Mouse (Mus musculus) MEL (cell line): ENCODE results near the gene Mrps27. TPM values are rescaled to one million over a fixed set of nuclear protein-coding genes. Genes with fewer than 3 reads are reported as not detected.

ENCODE experiments used
- DNase-seq: peaks from one replicate; pipeline ENCODE4 v3.0.0; 2011; ENCODE audit warnings: low read depth, low spot score
- H3K27ac ChIP-seq: 2 replicates; pipeline ENCODE4 v1.5.1; 2012; ENCODE audit warnings: low read depth, mild to moderate bottlenecking, control low read depth, low read length, moderate library complexity; ENCODE audit not compliant: control insufficient read depth
- H3K27me3 ChIP-seq, 2 experiments: fragments of 150-350 bp in 1 of 2; sonication (generic) in 1 of 2; 2 replicates each; pipeline ENCODE4 v1.6.1; 2012; ENCODE audit warnings: low read length in 2 of 2, mild to moderate bottlenecking in 2 of 2, improper control_type of control experiment in 1 of 2, moderate library complexity in 1 of 2; ENCODE audit not compliant: insufficient read depth in 2 of 2, control insufficient read depth in 1 of 2
- H3K36me3 ChIP-seq, 2 experiments: 2 replicates each; pipeline ENCODE4 v1.6.1; 2012 to 2014; ENCODE audit warnings: low read length in 2 of 2, improper control_type of control experiment in 1 of 2, inconsistent platforms in 1 of 2, mild to moderate bottlenecking in 1 of 2; ENCODE audit not compliant: insufficient read depth in 2 of 2, control insufficient read depth in 1 of 2
- H3K4me1 ChIP-seq, 2 experiments: fragments of 150-350 bp in 1 of 2; sonication (generic) in 1 of 2; 2 replicates each; pipeline ENCODE4 v1.6.1; 2012; ENCODE audit warnings: low read length in 2 of 2, improper control_type of control experiment in 1 of 2, mild to moderate bottlenecking in 1 of 2; ENCODE audit not compliant: insufficient read depth in 2 of 2, control insufficient read depth in 1 of 2
- H3K4me3 ChIP-seq, 2 experiments: fragments of 150-350 bp in 1 of 2; sonication (generic) in 1 of 2; 2 replicates each; pipeline ENCODE4 v1.5.1; 2012; ENCODE audit warnings: low read depth in 2 of 2, low read length in 2 of 2, mild to moderate bottlenecking in 2 of 2, moderate library complexity in 2 of 2, control low read depth in 1 of 2, improper control_type of control experiment in 1 of 2; ENCODE audit not compliant: control insufficient read depth in 1 of 2, insufficient read depth in 1 of 2
- H3K79me2 ChIP-seq: 2 replicates; pipeline ENCODE4 v1.6.1; 2012; ENCODE audit warnings: mild to moderate bottlenecking, low read length, moderate library complexity; ENCODE audit not compliant: control insufficient read depth, poor library complexity, insufficient read depth
- H3K9ac ChIP-seq: 2 replicates; pipeline ENCODE4 v1.6.1; 2012; ENCODE audit warnings: low read depth, mild to moderate bottlenecking, control low read depth, low read length, moderate library complexity; ENCODE audit not compliant: control insufficient read depth, poor library complexity, severe bottlenecking
- H3K9me3 ChIP-seq: fragments of 150-350 bp; sonication (generic); replicated peaks from 2 replicates; pipeline ENCODE4 v1.6.1; 2012; ENCODE audit warnings: mild to moderate bottlenecking, low read length, improper control_type of control experiment, moderate library complexity; ENCODE audit not compliant: insufficient read depth
- CHD1 ChIP-seq: IDR thresholded peaks from 2 replicates; pipeline ENCODE4 v1.6.1; 2012; ENCODE audit warnings: low read depth, mild to moderate bottlenecking, inconsistent platforms, low read length, improper control_type of control experiment
- CTCF ChIP-seq, 3 experiments: IDR thresholded peaks in 2 of 3; conservative IDR thresholded peaks in 1 of 3; 2 replicates each; pipeline ENCODE4 v1.5.1; 2011 to 2012; ENCODE audit warnings: low read length in 3 of 3, low read depth in 2 of 3, mild to moderate bottlenecking in 2 of 3, improper control_type of control experiment in 1 of 3, inconsistent platforms in 1 of 3, mixed read lengths in 1 of 3, moderate library complexity in 1 of 3; ENCODE audit not compliant: control insufficient read depth in 1 of 3, insufficient read depth in 1 of 3, poor library complexity in 1 of 3, severe bottlenecking in 1 of 3
- E2F4 ChIP-seq: IDR thresholded peaks from 2 replicates; pipeline ENCODE4 v1.6.1; 2011; ENCODE audit warnings: low read depth, low read length, improper control_type of control experiment, borderline replicate concordance
- ELF1 ChIP-seq: IDR thresholded peaks from 2 replicates; pipeline ENCODE4 v1.6.1; 2014; ENCODE audit warnings: low read depth, mild to moderate bottlenecking, inconsistent platforms, low read length, improper control_type of control experiment, moderate library complexity
- ETS1 ChIP-seq: IDR thresholded peaks from 2 replicates; pipeline ENCODE4 v1.6.1; 2012; ENCODE audit warnings: low read depth, mild to moderate bottlenecking, inconsistent platforms, low read length, improper control_type of control experiment, moderate library complexity
- GABPA ChIP-seq: IDR thresholded peaks from 2 replicates; pipeline ENCODE4 v1.6.1; 2012; ENCODE audit warnings: low read depth, mild to moderate bottlenecking, inconsistent platforms, low read length, improper control_type of control experiment, moderate library complexity
- GATA1 ChIP-seq: IDR thresholded peaks from 2 replicates; pipeline ENCODE4 v1.6.1; 2011; ENCODE audit warnings: low read depth, low read length, improper control_type of control experiment
- HCFC1 ChIP-seq: IDR thresholded peaks from 2 replicates; pipeline ENCODE4 v1.6.1; 2012; ENCODE audit warnings: low read depth, mild to moderate bottlenecking, inconsistent platforms, low read length, improper control_type of control experiment, moderate library complexity
- KAT2A ChIP-seq: conservative IDR thresholded peaks from 2 replicates; pipeline ENCODE4 v1.6.1; 2012; ENCODE audit warnings: low read depth, low read length, improper control_type of control experiment, inconsistent platforms
- MAX ChIP-seq: IDR thresholded peaks from 2 replicates; pipeline ENCODE4 v1.6.1; 2011; ENCODE audit warnings: low read length, improper control_type of control experiment
- MAZ ChIP-seq: IDR thresholded peaks from 2 replicates; pipeline ENCODE4 v1.6.1; 2012; ENCODE audit warnings: low read depth, mild to moderate bottlenecking, inconsistent platforms, low read length, improper control_type of control experiment
- MXI1 ChIP-seq: IDR thresholded peaks from 2 replicates; pipeline ENCODE4 v1.6.1; 2011; ENCODE audit warnings: mild to moderate bottlenecking, low read depth, low read length, improper control_type of control experiment
- MYB ChIP-seq: IDR thresholded peaks from 2 replicates; pipeline ENCODE4 v1.6.1; 2011; ENCODE audit warnings: mild to moderate bottlenecking, low read depth, low read length, improper control_type of control experiment
- MYC ChIP-seq: IDR thresholded peaks from 2 replicates; pipeline ENCODE4 v1.6.1; 2011; ENCODE audit warnings: low read depth, mild to moderate bottlenecking, low read length, improper control_type of control experiment, moderate library complexity
- POLR2A ChIP-seq, 2 experiments: IDR thresholded peaks; 2 replicates each; pipeline ENCODE4 v1.6.1; 2011 to 2012; ENCODE audit warnings: low read length in 2 of 2, mild to moderate bottlenecking in 2 of 2, control low read depth in 1 of 2, improper control_type of control experiment in 1 of 2, low read depth in 1 of 2, moderate library complexity in 1 of 2; ENCODE audit not compliant: control insufficient read depth in 1 of 2, insufficient read depth in 1 of 2, poor library complexity in 1 of 2
- POLR2AphosphoS2 ChIP-seq: IDR thresholded peaks from 2 replicates; pipeline ENCODE4 v1.6.1; 2011; ENCODE audit warnings: low read length, improper control_type of control experiment
- RAD21 ChIP-seq: IDR thresholded peaks from 2 replicates; pipeline ENCODE4 v1.6.1; 2011; ENCODE audit warnings: mild to moderate bottlenecking, low read depth, low read length, improper control_type of control experiment
- SIN3A ChIP-seq: IDR thresholded peaks from 2 replicates; pipeline ENCODE4 v1.6.1; 2012; ENCODE audit warnings: low read length, improper control_type of control experiment, inconsistent platforms
- SMC3 ChIP-seq: IDR thresholded peaks from 2 replicates; pipeline ENCODE4 v1.6.1; 2011; ENCODE audit warnings: low read depth, low read length, improper control_type of control experiment
- TAL1 ChIP-seq: IDR thresholded peaks from 2 replicates; pipeline ENCODE4 v1.6.1; 2012; ENCODE audit warnings: mild to moderate bottlenecking, inconsistent platforms, low read length, moderate library complexity, mixed read lengths
- TCF12 ChIP-seq: IDR thresholded peaks from 2 replicates; pipeline ENCODE4 v1.6.1; 2014; ENCODE audit warnings: low read depth, mild to moderate bottlenecking, inconsistent platforms, low read length, improper control_type of control experiment, moderate library complexity
- UBTF ChIP-seq: IDR thresholded peaks from 2 replicates; pipeline ENCODE4 v1.6.1; 2012; ENCODE audit warnings: low read depth, mild to moderate bottlenecking, inconsistent platforms, low read length, improper control_type of control experiment, moderate library complexity, borderline replicate concordance; ENCODE audit not compliant: insufficient read depth
- ZC3H11A ChIP-seq: IDR thresholded peaks from 2 replicates; pipeline ENCODE4 v1.6.1; 2012; ENCODE audit warnings: low read depth, mild to moderate bottlenecking, inconsistent platforms, low read length, improper control_type of control experiment
- ZKSCAN1 ChIP-seq: IDR thresholded peaks from 2 replicates; pipeline ENCODE4 v1.6.1; 2012; ENCODE audit warnings: low read depth, mild to moderate bottlenecking, inconsistent platforms, low read length, improper control_type of control experiment, moderate library complexity
- polyA plus RNA-seq, 2 experiments: library from polyadenylated mRNA; stranded (reverse) in 1 of 2; unstranded in 1 of 2; fragments of >175 nt in 1 of 2; fragments of >200 nt in 1 of 2; gene quantifications; 2 replicates each; pipeline versions ENCODE4 v1.2.1 to v1.2.4; 2012; ENCODE audit warnings: low replicate concordance in 2 of 2, low read depth in 1 of 2; ENCODE audit not compliant: insufficient read length in 2 of 2, insufficient read depth in 1 of 2, missing spikeins in 1 of 2
- total RNA-seq: library from RNA; depleted of rRNA; stranded (reverse); fragments of 300-350 nt; gene quantifications from 2 replicates; pipeline ENCODE4 v1.2.3, GENCODE M21; 2012

The Mrps27 gene
- total and polyA plus RNA-seq, 3 experiments = 27.9 to 44.1 TPM; not detected in 1

- Histone ChIP-seq H3K79me2 (no peaks in the 10 kb centered on the region), H3K9ac (no peak overlapping the region), H3K4me3 (no peak overlapping the region), H3K9me3 (no peaks in the 10 kb centered on the region), H3K27ac (no peak overlapping the region), H3K4me1 (no peaks in the 10 kb centered on the region), H3K36me3 (no peaks in the 10 kb centered on the region), H3K27me3 (no peaks in the 10 kb centered on the region)
- no peak for DNase-seq
- TF ChIP-seq GABPA (no peak), ELF1 (no peak), HCFC1 (no peak), SIN3A (no peak), CTCF (IDR thresholded peaks at IDR 0.05 in 2 of 3, conservative IDR thresholded peaks at IDR 0.05 in 1 of 3; ENCODE audit: control insufficient read depth in 1 of 3, insufficient read depth in 1 of 3, low read depth in 2 of 3, low read length in 3 of 3, poor library complexity in 1 of 3, severe bottlenecking in 1 of 3) (no peak), POLR2A (IDR thresholded peaks at IDR 0.05; ENCODE audit: control insufficient read depth in 1 of 2, insufficient read depth in 1 of 2, low read depth in 1 of 2, low read length in 2 of 2, poor library complexity in 1 of 2) (no peak), MAX (no peak), CHD1 (no peak)
Measured at GRCm38 (mm10) chr13:99387901-99388811, 43.6 kb downstream of the Mrps27 start.

- Histone ChIP-seq H3K4me3 (no peak overlapping the region), H3K79me2 (no peaks in the 10 kb centered on the region), H3K27me3 (no peaks in the 10 kb centered on the region), H3K27ac (no peak overlapping the region), H3K36me3 (no peaks in the 10 kb centered on the region; a peak in 1 of 4 replicates), H3K9me3 (no peaks in the 10 kb centered on the region), H3K4me1 (no peaks in the 10 kb centered on the region), H3K9ac (no peak overlapping the region)
- TF ChIP-seq CHD1 = no peak
- TF ChIP-seq MAZ = no peak
- no peak for TF ChIP-seq E2F4
- TF ChIP-seq ZC3H11A = no peak
- no peak for DNase-seq
Measured at GRCm38 (mm10) chr13:99391417-99391816, 46.8 kb downstream of the Mrps27 start.

GRCm38 (mm10) chr13:99393128-99393527, 48.5 kb downstream of the Mrps27 start:
- no peaks in the 10 kb centered on the region for H3K4me1 ChIP-seq
- no peak overlapping the region for H3K27ac ChIP-seq
- TF ChIP-seq UBTF = no peak
- TF ChIP-seq GATA1 = no peak
- no peak for TF ChIP-seq TAL1
- TF ChIP-seq POLR2AphosphoS2 = no peak
- TF ChIP-seq ELF1 = no peak
- no peak for TF ChIP-seq GABPA
- no peak for TF ChIP-seq ZC3H11A
- TF ChIP-seq TCF12 = no peak
- no peak for TF ChIP-seq SIN3A
- TF ChIP-seq ZKSCAN1 = no peak
- TF ChIP-seq MYC = no peak
- no peak for TF ChIP-seq CTCF (IDR thresholded peaks at IDR 0.05 in 2 of 3, conservative IDR thresholded peaks at IDR 0.05 in 1 of 3; ENCODE audit: control insufficient read depth in 1 of 3, insufficient read depth in 1 of 3, low read depth in 2 of 3, low read length in 3 of 3, poor library complexity in 1 of 3, severe bottlenecking in 1 of 3)
- TF ChIP-seq MAZ = no peak
- no peak for TF ChIP-seq SMC3
- no peak for TF ChIP-seq MYB
- no peak for TF ChIP-seq KAT2A
- no peak for TF ChIP-seq RAD21
- TF ChIP-seq MXI1 = no peak
- no peak for TF ChIP-seq ETS1
- H3K36me3 ChIP-seq = no peaks in the 10 kb centered on the region; a peak in 1 of 4 replicates
- no peak overlapping the region for H3K9ac ChIP-seq
- DNase-seq = no peak
- no peaks in the 10 kb centered on the region for H3K9me3 ChIP-seq
- H3K4me3 ChIP-seq = no peak overlapping the region
- no peaks in the 10 kb centered on the region for H3K27me3 ChIP-seq
- H3K79me2 ChIP-seq = no peaks in the 10 kb centered on the region
